Mouse (Mus musculus): ENCODE measurements around the gene Cd24a.

GRCm38 (mm10) chr10:43629216-43629615, 51.1 kb downstream of the Cd24a start:
- TF ChIP-seq POLR2A (IDR thresholded peaks at IDR 0.05; ENCODE audit: low read depth, low read length) (no peak), CTCF (IDR thresholded peaks at IDR 0.05; ENCODE audit: extremely low read depth, insufficient read depth, insufficient read length, insufficient replicate concordance) (no peak)
